9 mouse cellular contexts compared by ENCODE assay signal in the genomic region with DNA sequence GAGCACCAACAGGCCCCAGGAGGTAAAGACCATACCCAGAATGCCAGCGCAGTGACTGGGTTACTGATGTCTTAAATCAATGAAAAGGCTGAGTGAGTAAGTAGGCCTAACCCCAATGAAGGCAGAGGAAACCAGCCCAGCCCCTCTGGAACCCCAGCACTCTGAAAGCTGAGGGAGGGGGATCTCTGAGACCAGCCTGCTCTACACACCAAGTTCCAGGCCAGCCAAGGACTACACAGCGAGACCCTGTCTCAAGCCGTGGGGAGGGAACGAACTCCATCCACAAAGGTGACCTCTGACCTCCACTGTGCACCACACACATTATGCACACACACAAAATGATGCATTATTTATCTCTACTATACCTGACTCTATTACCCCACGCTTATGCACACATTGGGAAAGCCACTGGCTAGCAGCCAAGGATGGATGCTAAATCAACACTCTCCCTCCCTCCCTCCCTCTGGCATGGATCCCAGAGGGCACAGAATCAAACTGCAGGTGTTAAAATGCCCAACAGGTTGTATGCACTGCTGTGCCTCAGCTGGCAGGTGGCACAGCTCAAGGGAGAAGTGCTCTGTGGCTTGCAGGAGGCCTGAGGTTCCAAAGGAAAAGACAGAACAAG. TPM values are rescaled to one million over a fixed set of nuclear protein-coding genes. Genes with fewer than 3 reads are reported as not detected.
DNase-seq lines count a peak whose midpoint lies in the region; ATAC-seq and TF ChIP-seq lines count a peak whose summit lies in the region.
"Had no signal": no experiment of that assay in that cellular context is flagged by ENCODE, and none has a peak within 500 bp of the region (broad histone marks: within the 10 kb centered on the region; RNA-seq: fewer than 3 reads in every experiment).

No protein-coding gene starts in this region.

- no peak overlapping the region for H3K4me3 ChIP-seq in heart, embryonic 12.5 days
- no peak overlapping the region for H3K4me3 ChIP-seq in hindbrain, postnatal 0 days (ENCODE audit: low read length)

- H3K27ac ChIP-seq in heart, embryonic 12.5 days (ENCODE audit: poor library complexity, severe bottlenecking) = no peak overlapping the region
- no peak overlapping the region for H3K27ac ChIP-seq in hindbrain, postnatal 0 days

- no peaks in the 10 kb centered on the region for H3K9me3 ChIP-seq in heart, embryonic 12.5 days (replicated peaks)
- H3K9me3 ChIP-seq in hindbrain, postnatal 0 days (ENCODE audit: low read length) = no peaks in the 10 kb centered on the region

- 60% methylated on average over 5 of the region's 5 CpGs for WGBS in heart, embryonic 12.5 days
- WGBS in hindbrain, postnatal 0 days = 47% methylated on average over 5 of the region's 5 CpGs

- peaks cover 17% of the 10 kb centered on the region for H3K27me3 ChIP-seq in heart, embryonic 12.5 days (replicated peaks)
- peaks cover 15% of the 10 kb centered on the region for H3K27me3 ChIP-seq in hindbrain, postnatal 0 days (ENCODE audit: insufficient read depth, low read length)

- intact Hi-C loops in heart, postnatal 36 days (cut with DNase I) = no loop called here

- DNase-seq in heart, postnatal 36 days = no peak
- DNase-seq in NIH3T3 (ENCODE audit: low read depth) = peak; percentile 52
- peak; percentile 57 for DNase-seq in hindbrain, postnatal 0 days (ENCODE audit: low spot score)
- DNase-seq in lung, postnatal 10 days = peak; percentile 51
- no peak for DNase-seq in adipocyte (ENCODE audit: low spot score)
- no peak for DNase-seq in gastrocnemius, postnatal 4 days (ENCODE audit: low spot score in 2 of 2)

- H3K36me3 ChIP-seq in heart, embryonic 12.5 days = no peaks in the 10 kb centered on the region
- no peaks in the 10 kb centered on the region for H3K36me3 ChIP-seq in hindbrain, postnatal 0 days (ENCODE audit: insufficient read depth, low read length)

- H3K9ac ChIP-seq in heart, embryonic 12.5 days = no peak overlapping the region
- H3K9ac ChIP-seq in hindbrain, postnatal 0 days (replicated peaks; ENCODE audit: low read length) = no peak overlapping the region

- ATAC-seq in heart, embryonic 12.5 days (ENCODE audit: insufficient number of reproducible peaks, low FRiP score) = peak; percentile 49
- ATAC-seq in hindbrain, postnatal 0 days = no peak
- ATAC-seq in inflammation-experienced regulatory T-cells, adult 6 months = no peak

- H3K4me1 ChIP-seq in heart, embryonic 12.5 days (replicated peaks) = peaks cover 34% of the 10 kb centered on the region
- 0 out of 2 replicates have a peak, but pooled peaks cover 3% of the 10 kb centered on the region for H3K4me1 ChIP-seq in hindbrain, postnatal 0 days (ENCODE audit: insufficient read depth, low read length)

- no peak overlapping the region for H3K4me2 ChIP-seq in heart, embryonic 12.5 days
- H3K4me2 ChIP-seq in hindbrain, postnatal 0 days (ENCODE audit: low read depth, low read length) = no peak overlapping the region

- no peak for TF ChIP-seq CTCF in hindbrain, postnatal 0 days (IDR thresholded peaks at IDR 0.05; ENCODE audit: low read depth)

RNA-seq across cellular contexts. Expression of a gene that starts 9.7 kb away (rescaled TPM):
- 0.40 and 0.63 TPM in 2 replicates for polyA plus RNA-seq in heart, embryonic 12.5 days (2016; fragmentation: Nextera tagmentation; extraction: Ambion mirVana)
- total RNA-seq in heart, postnatal 36 days (2021) = not detected
- 0.10 and 0.25 TPM in 2 replicates for total RNA-seq in hindbrain, postnatal 0 days (2014; rRNA removed)
- polyA plus RNA-seq in hindbrain, postnatal 0 days (2015; fragmentation: Nextera tagmentation; extraction: Ambion mirVana) = 0.20 and 0.24 TPM in 2 replicates
- polyA plus RNA-seq in inflammation-experienced regulatory T-cells, adult 6 months (2017; shearing (Covaris generic)) = under 1 TPM in 1 of 3 experiments, not detected in 2; 0.04 TPM
- under 1 TPM; 0.05 to 0.07 TPM for total RNA-seq in gastrocnemius, postnatal 4 days (2021)

RNA-seq across cellular contexts. Expression of a gene that starts 39.0 kb away (rescaled TPM):
- 0.64 and 1.3 TPM in 2 replicates for polyA plus RNA-seq in heart, embryonic 12.5 days (2016; fragmentation: Nextera tagmentation; extraction: Ambion mirVana)
- not detected for total RNA-seq in heart, postnatal 36 days (2021)
- not detected in 2 replicates for total RNA-seq in hindbrain, postnatal 0 days (2014; rRNA removed)
- not detected in 2 replicates for polyA plus RNA-seq in hindbrain, postnatal 0 days (2015; fragmentation: Nextera tagmentation; extraction: Ambion mirVana)
- not detected for polyA plus RNA-seq in inflammation-experienced regulatory T-cells, adult 6 months (2017; shearing (Covaris generic))
- total RNA-seq in gastrocnemius, postnatal 4 days (2021) = not detected
- polyA plus RNA-seq: C2C12 had no signal

RNA-seq across cellular contexts. Expression of a gene that starts 49.8 kb away (rescaled TPM):
- polyA plus RNA-seq in heart, embryonic 12.5 days (2016; fragmentation: Nextera tagmentation; extraction: Ambion mirVana) = not detected in 2 replicates
- total RNA-seq in heart, postnatal 36 days (2021) = not detected
- total RNA-seq in hindbrain, postnatal 0 days (2014; rRNA removed) = not detected in 2 replicates
- not detected in 2 replicates for polyA plus RNA-seq in hindbrain, postnatal 0 days (2015; fragmentation: Nextera tagmentation; extraction: Ambion mirVana)
- 10 to 100 TPM; 16.1 to 24.9 (median 17.5) TPM for polyA plus RNA-seq in inflammation-experienced regulatory T-cells, adult 6 months (2017; shearing (Covaris generic))
- not detected for total RNA-seq in gastrocnemius, postnatal 4 days (2021)
- polyA plus RNA-seq: C2C12 had no signal

Comparison
In these comparisons a context has a peak if more than half of its experiments do, and no peak if none do; other contexts are left out.
1. DNase-seq: peak in NIH3T3 (single experiment), hindbrain, postnatal 0 days (single experiment) and lung, postnatal 10 days (single experiment); none in heart, postnatal 36 days (0 of 2), adipocyte (single experiment) and gastrocnemius, postnatal 4 days (0 of 2).